Mouse (Mus musculus) liver, embryonic 14 days (tissue): ENCODE measurements around the gene Krt12. TPM values are rescaled to one million over a fixed set of nuclear protein-coding genes. Genes with fewer than 3 reads are reported as not detected.

ENCODE experiments used
- polyA plus RNA-seq: library from polyadenylated mRNA; depleted of rRNA; stranded (reverse); fragments of >200 nt; gene quantifications from 2 replicates; pipeline ENCODE4 v1.2.3, GENCODE M21; 2012; rRNA removed

Gene Krt12
- polyA plus RNA-seq, result 0.03 and 0.05 TPM in 2 replicates

DNA sequence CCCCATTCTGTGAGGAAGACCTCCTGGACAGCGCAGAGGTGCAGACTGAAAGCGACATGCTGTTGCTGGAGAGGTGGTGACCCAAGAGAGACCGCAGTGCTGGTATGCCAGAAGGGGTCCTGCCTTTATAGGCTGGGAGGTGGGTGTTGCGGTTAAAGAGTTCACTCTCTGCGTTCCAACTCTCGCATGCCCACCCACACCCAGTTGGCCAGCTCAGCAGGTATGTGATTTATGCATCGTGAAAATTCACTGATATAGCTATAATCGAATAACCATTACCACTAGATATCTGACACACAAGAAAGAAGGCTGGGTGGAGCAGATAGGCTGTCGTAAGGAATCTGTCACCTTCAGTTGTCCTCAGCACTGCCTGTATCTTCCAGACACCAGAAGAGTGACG, at the start of gene Krt12:
TSS of gene Krt12 (minus strand) at position 101 of the 400 bp plus-strand sequence.

DNA sequence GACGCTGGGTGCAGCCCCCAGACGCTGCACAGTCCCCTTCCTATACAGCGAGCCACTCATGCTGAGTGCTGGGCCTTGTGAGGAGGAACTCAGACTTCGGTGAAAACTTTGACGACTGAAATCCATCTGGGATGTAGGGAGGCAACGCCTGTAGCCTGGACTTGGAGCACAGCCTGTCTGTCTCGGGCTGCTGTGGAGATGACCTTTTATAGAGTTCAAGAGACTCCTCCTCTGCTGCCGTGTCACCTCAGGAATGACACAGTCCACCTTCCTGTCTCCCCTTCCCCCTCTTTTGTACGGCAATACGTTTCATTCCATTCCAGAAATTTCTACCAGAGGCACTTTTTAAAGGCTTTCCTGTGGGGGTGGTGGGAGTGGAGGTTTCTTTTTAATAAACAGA, 15.9 kb upstream of the Krt12 start, which contains the start of gene Krt20:
TSS of gene Krt20 (minus strand) at position 179 of the 400 bp plus-strand sequence.

DNA sequence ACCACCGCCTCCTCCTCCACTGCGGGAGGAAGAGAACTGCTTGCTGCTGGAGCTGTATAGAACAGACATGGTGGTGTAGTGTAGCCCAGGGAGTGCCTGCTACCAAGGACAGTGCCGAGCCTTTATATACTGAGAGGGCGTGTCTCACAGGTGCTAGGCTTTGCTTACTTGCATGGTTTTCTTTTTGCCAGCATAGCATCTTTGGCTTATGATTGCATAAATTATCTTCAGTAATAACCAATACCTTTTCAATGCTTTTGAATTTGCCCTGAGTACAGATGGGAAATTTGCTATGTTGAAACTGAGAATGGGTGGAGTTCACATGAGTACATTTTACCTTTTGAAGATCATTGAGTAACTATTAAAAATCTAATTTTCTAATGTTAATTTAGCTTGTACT, 32.8 kb downstream of the Krt12 start, which contains the start of gene Krt10:
TSS of gene Krt10 (minus strand) at position 101 of the 400 bp plus-strand sequence.

DNA sequence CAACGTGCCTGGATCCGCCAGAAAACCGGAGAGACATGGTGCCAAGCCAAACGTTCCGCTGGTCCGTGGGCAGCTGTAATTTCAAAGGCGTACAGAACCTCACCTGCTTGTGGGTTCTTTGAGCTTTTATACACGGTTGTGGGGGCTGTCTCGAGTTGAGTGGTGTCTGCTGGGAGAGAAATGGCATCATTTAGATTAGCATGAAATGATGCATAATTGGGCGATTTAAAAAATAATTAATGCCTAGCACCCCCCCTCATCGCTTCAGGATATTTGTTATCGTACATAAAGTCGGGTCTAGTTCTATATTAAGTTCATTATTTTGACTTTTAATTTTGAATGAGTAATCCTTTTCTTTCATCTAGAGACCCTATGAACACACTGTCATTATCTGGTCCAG, 47.3 kb downstream of the Krt12 start, which contains the start of gene Krt28:
TSS of gene Krt28 (minus strand) at position 101 of the 400 bp plus-strand sequence.

Other genes with a start within 250 kb of the Krt12 start
- 68.7 and 109 TPM in 2 replicates for gene Smarce1, start 191.2 kb downstream of the Krt12 start, polyA plus RNA-seq
- 0.03 TPM in 2 replicates for gene Krt222, start 178.2 kb downstream of the Krt12 start, polyA plus RNA-seq
- not detected in 2 replicates for gene Krt24, start 137.0 kb downstream of the Krt12 start, polyA plus RNA-seq
- 0.01 TPM in 1 of 2 replicates, not detected in the other for gene Krt25, start 99.3 kb downstream of the Krt12 start, polyA plus RNA-seq
- not detected in 2 replicates for gene Krt26, start 84.3 kb downstream of the Krt12 start, polyA plus RNA-seq
- not detected in 2 replicates for gene Krt27, start 71.2 kb downstream of the Krt12 start, polyA plus RNA-seq
- 0.06 TPM in 1 of 2 replicates, not detected in the other for gene Krt28, start 47.4 kb downstream of the Krt12 start, polyA plus RNA-seq
- 1.2 and 1.3 TPM in 2 replicates for gene Krt10, start 32.9 kb downstream of the Krt12 start, polyA plus RNA-seq
- 16.0 and 17.2 TPM in 2 replicates for gene Krt20, start 15.9 kb upstream of the Krt12 start, polyA plus RNA-seq
- 0.40 and 0.45 TPM in 2 replicates for gene Krt23, start 70.9 kb upstream of the Krt12 start, polyA plus RNA-seq
- not detected in 2 replicates for gene Krt39, start 99.1 kb upstream of the Krt12 start, polyA plus RNA-seq
- gene Krt40, start 120.9 kb upstream of the Krt12 start, polyA plus RNA-seq, result not detected in 2 replicates
- gene Krtap3-3, start 128.6 kb upstream of the Krt12 start, polyA plus RNA-seq, result not detected in 2 replicates
- gene Krtap3-2, start 134.6 kb upstream of the Krt12 start, polyA plus RNA-seq, result not detected in 2 replicates
- gene Gm11939, start 137.2 kb upstream of the Krt12 start, polyA plus RNA-seq, result not detected in 2 replicates
- not detected in 2 replicates for gene Krtap3-1, start 144.4 kb upstream of the Krt12 start, polyA plus RNA-seq
- not detected in 2 replicates for gene Krtap1-5, start 158.8 kb upstream of the Krt12 start, polyA plus RNA-seq
- not detected in 2 replicates for gene Krtap1-4, start 161.4 kb upstream of the Krt12 start, polyA plus RNA-seq
- not detected in 2 replicates for gene Krtap1-3, start 169.1 kb upstream of the Krt12 start, polyA plus RNA-seq
- not detected in 2 replicates for gene Krtap9-3, start 175.8 kb upstream of the Krt12 start, polyA plus RNA-seq
- gene Gm11938, start 181.0 kb upstream of the Krt12 start, polyA plus RNA-seq, result not detected in 2 replicates
- not detected in 2 replicates for gene Gm11937, start 187.9 kb upstream of the Krt12 start, polyA plus RNA-seq
- not detected in 2 replicates for gene Krtap2-4, start 192.6 kb upstream of the Krt12 start, polyA plus RNA-seq
- gene Gm11562, start 198.2 kb upstream of the Krt12 start, polyA plus RNA-seq, result not detected in 2 replicates
- not detected in 2 replicates for gene Krtap4-1, start 206.0 kb upstream of the Krt12 start, polyA plus RNA-seq
- gene Krtap4-2, start 212.8 kb upstream of the Krt12 start, polyA plus RNA-seq, result not detected in 2 replicates
- gene Krtap4-7, start 221.8 kb upstream of the Krt12 start, polyA plus RNA-seq, result not detected in 2 replicates
- gene Gm11555, start 228.0 kb upstream of the Krt12 start, polyA plus RNA-seq, result not detected in 2 replicates
- gene Gm11563, start 236.7 kb upstream of the Krt12 start, polyA plus RNA-seq, result not detected in 2 replicates
- gene Krtap4-6, start 243.7 kb upstream of the Krt12 start, polyA plus RNA-seq, result not detected in 2 replicates